In genomic region chr15:79931496-79932141, GRCm38 (mm10) we compare ENCODE assay signal across 8 mouse cellular contexts. TPM values are rescaled to one million over a fixed set of nuclear protein-coding genes. Genes with fewer than 3 reads are reported as not detected.
DNase-seq lines count a peak whose midpoint lies in the region; ATAC-seq lines count a peak whose summit lies in the region.

No protein-coding gene starts in this region.

- no peaks in the 10 kb centered on the region for H3K36me3 ChIP-seq in embryonic facial prominence, embryonic 14.5 days (ENCODE audit: control insufficient read depth, insufficient read depth, low read length)
- no peaks in the 10 kb centered on the region for H3K36me3 ChIP-seq in macrophage (ENCODE audit: inconsistent target)

- H3K4me3 ChIP-seq in embryonic facial prominence, embryonic 14.5 days (ENCODE audit: low read depth, low read length), result peak overlapping the region; percentile 64
- peak overlapping the region; percentile 20; the same call in 1 of the 2 replicates for H3K4me3 ChIP-seq in macrophage (ENCODE audit: inconsistent target)

- H3K27ac ChIP-seq in embryonic facial prominence, embryonic 14.5 days (replicated peaks; ENCODE audit: low read depth, low read length), result no peak overlapping the region
- no peak overlapping the region for H3K27ac ChIP-seq in macrophage

- no peak for ATAC-seq in embryonic facial prominence, embryonic 14.5 days (ENCODE audit: low read depth)
- ATAC-seq in cerebellum, adult (ENCODE audit: insufficient number of reproducible peaks, low FRiP score, low TSS enrichment), result no peak

- no peaks in the 10 kb centered on the region for H3K9me3 ChIP-seq in embryonic facial prominence, embryonic 14.5 days (ENCODE audit: control insufficient read depth, low read length)

- intact Hi-C loops in left cerebral cortex, postnatal 4 days (cut with DNase I), result no loop called here

- H3K4me2 ChIP-seq in embryonic facial prominence, embryonic 14.5 days (ENCODE audit: low read depth, low read length), result peak overlapping the region; percentile 83

- H3K9ac ChIP-seq in embryonic facial prominence, embryonic 14.5 days (ENCODE audit: low read depth, low read length), result peak overlapping the region; percentile 65

- H3K4me1 ChIP-seq in embryonic facial prominence, embryonic 14.5 days (ENCODE audit: control insufficient read depth, insufficient read depth, low read length), result peaks cover 13% of the 10 kb centered on the region

- WGBS in embryonic facial prominence, embryonic 14.5 days, result 19% methylated on average over 13 of the region's 13 CpGs
- WGBS in macrophage (ENCODE audit: missing documents), result 48% methylated on average over 13 of the region's 13 CpGs

- DNase-seq in lung, adult 18-20 months, result peak; percentile 48 to 68
- DNase-seq in lung, postnatal 14 days, result no peak
- DNase-seq in embryonic facial prominence, embryonic 14.5 days (ENCODE audit: low spot score), result no peak
- DNase-seq in kidney, adult 8-10 months, result peak; percentile 63 to 68
- no peak for DNase-seq in left cerebral cortex, postnatal 4 days
- no peak for DNase-seq in layer of hippocampus, postnatal 10 days (ENCODE audit: low spot score in 2 of 2)

- H3K27me3 ChIP-seq in embryonic facial prominence, embryonic 14.5 days (replicated peaks; ENCODE audit: control insufficient read depth, insufficient read depth, low read length), result peaks cover 26% of the 10 kb centered on the region

- no peaks in the 10 kb centered on the region for H3K79me2 ChIP-seq in macrophage (ENCODE audit: inconsistent target)

RNA-seq across cellular contexts. Expression of gene Cbx7, which starts 39.3 kb away (rescaled TPM):
- polyA plus RNA-seq in embryonic facial prominence, embryonic 14.5 days (2014; fragmentation: Nextera tagmentation; extraction: Ambion mirVana), result 1.5 and 1.8 TPM in 2 replicates
- 10 to 100 TPM in 10 of 26 experiments, 1 to 10 TPM in 16; 1.4 to 33.0 (median 8.3) TPM for total RNA-seq in macrophage (2018; cell fraction: chromatin; rRNA removed)
- total RNA-seq in macrophage (2018; cell fraction: cytosol; rRNA removed), result 1 to 10 TPM in 25 of 26 experiments, under 1 TPM in 1; 0.91 to 8.3 (median 2.7) TPM
- total RNA-seq in macrophage (2018; cell fraction: nucleus; rRNA removed), result 10 to 100 TPM in 8 of 26 experiments, 1 to 10 TPM in 18; 1.2 to 27.8 (median 4.8) TPM
- polyA plus RNA-seq in macrophage (2018), result 1.2 to 5.5 TPM (median 4.3 TPM) in 3 replicates
- total RNA-seq in left cerebral cortex, postnatal 4 days (2021), result 1 to 10 TPM; 5.6 to 6.8 TPM
- total RNA-seq in layer of hippocampus, postnatal 10 days (2021), result 1 to 10 TPM; 7.9 to 9.6 TPM

RNA-seq across cellular contexts. Expression of gene Apobec3, which starts 40.2 kb away (rescaled TPM):
- polyA plus RNA-seq in embryonic facial prominence, embryonic 14.5 days (2014; fragmentation: Nextera tagmentation; extraction: Ambion mirVana), result 16.1 and 17.3 TPM in 2 replicates
- 100 to 1,000 TPM in 24 of 26 experiments, 10 to 100 TPM in 2; 96.9 to 911 (median 311) TPM for total RNA-seq in macrophage (2018; cell fraction: chromatin; rRNA removed)
- 100 to 1,000 TPM in 13 of 26 experiments, 10 to 100 TPM in 13; 28.8 to 219 (median 97.8) TPM for total RNA-seq in macrophage (2018; cell fraction: cytosol; rRNA removed)
- total RNA-seq in macrophage (2018; cell fraction: nucleus; rRNA removed), result 100 to 1,000 TPM in 25 of 26 experiments, 10 to 100 TPM in 1; 82.7 to 710 (median 344) TPM
- polyA plus RNA-seq in macrophage (2018), result 22.8 to 91.0 TPM (median 42.5 TPM) in 3 replicates
- 1 to 10 TPM; 4.7 to 6.0 TPM for total RNA-seq in left cerebral cortex, postnatal 4 days (2021)
- total RNA-seq in layer of hippocampus, postnatal 10 days (2021), result 1 to 10 TPM; 6.9 to 7.0 TPM

Comparison
In these comparisons a context has a peak if more than half of its experiments do, and no peak if none do; other contexts are left out.
1. DNase-seq: peak in lung, adult 18-20 months (2 of 2) and kidney, adult 8-10 months (2 of 2); none in lung, postnatal 14 days (single experiment), embryonic facial prominence, embryonic 14.5 days (single experiment), left cerebral cortex, postnatal 4 days (single experiment) and layer of hippocampus, postnatal 10 days (0 of 2).